Mouse (Mus musculus): ENCODE data around the gene Camkmt.

Camkmt gene

DNA sequence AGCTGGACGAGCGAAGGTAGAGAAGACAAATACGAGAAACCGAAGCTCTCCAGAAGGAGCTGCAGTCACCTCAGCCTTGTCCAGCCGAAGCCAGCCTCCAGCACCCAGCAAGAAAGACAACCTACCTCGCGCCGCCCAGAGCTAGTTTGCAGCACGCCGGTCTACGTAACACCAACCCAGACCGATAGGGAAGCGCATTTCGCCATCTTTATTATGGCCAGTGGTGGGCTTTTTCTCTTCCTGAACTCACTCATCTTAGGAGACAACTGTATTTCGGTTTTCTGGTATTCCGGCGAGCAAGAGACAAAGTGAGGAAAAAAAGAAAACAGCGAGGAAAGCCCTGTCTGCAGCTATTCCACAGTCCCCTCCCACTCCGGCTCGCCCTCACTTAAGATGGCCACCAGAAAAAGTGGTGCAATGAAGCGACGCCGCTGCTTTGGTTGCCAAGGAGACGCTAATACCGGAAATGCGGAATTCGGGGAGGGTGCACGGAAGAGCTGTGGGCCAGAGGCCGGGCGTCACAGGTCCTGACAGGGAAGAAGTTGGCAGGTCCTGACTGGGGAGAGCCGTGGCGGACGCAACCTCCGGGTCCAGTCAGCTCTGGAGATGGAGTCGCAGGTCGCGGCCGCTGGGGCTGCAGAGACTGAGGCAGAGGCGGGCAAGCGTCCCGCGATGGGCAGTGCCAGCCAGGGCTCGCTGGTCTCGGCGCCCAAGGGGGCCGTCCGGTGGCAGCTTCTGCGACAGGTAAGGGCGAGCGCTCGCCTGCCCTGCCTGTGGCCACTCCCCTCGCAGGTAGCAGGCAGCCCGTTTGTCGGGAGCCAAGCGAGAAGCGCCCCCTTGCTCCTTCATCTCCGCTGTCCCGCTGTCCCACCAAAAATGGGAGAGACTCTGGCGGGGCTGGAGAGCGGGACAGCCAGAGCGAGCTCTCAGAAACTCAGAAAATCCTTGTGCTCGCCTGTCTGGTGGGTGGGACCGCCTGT lies at the start of gene Camkmt, which contains the start of gene Prepl:
Gene Camkmt, plus strand, starts transcription at position 433 of the 980 bp plus-strand sequence.
Gene Prepl, minus strand, starts transcription at position 122 of the 980 bp plus-strand sequence.
- DNase-seq, result peak; percentile 98

GRCm38 (mm10) chr17:85040913-85041312 lies 49.4 kb upstream of the Camkmt start:
- DNase-seq, result peak; percentile 90

GRCm38 (mm10) chr17:85042419-85042818 lies 47.9 kb upstream of the Camkmt start:
- peak; percentile 92 for DNase-seq

DNA sequence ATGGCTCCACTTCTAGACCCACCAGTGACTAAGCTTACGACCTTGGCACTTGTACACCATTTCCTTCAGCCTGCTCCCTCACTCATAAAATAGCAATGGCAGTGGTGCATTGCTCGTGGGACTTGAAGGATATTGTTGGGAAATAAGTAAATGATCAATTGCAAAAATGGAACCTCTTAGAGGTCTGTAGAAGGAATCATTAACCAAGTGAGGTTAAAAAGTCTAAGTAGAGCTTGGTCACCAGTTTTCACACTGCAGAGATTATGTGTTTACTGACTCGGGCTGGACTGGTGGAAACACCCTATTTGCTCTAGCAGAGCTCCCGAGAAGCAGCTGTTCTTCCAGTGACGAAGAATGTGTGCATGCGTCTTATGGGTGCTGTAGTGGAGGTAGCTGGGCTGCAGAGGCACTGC lies 46.9 kb upstream of the Camkmt start:
- peak; percentile 90 for DNase-seq

DNA sequence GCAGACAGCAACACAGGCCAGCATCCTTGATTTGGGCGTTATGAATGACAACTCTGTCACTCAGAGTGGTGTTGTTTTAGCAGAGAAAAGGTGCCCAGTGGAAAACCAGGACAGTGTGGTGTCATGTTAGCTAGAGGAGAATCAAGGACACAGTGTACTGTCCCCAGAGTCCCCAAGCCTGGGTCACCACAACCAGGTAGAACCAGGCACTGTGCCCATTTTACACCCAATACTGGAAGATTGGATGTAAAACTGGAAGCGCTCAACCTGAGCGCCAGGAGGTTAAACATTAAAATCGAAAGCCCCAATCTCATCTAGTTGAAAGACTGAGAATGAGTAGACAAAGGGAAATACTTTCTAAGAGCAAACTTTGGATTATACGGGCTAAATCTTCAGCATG lies 45.9 kb upstream of the Camkmt start:
- peak; percentile 91 for DNase-seq

GRCm38 (mm10) chr17:85045160-85045559 lies 45.2 kb upstream of the Camkmt start:
- peak; percentile 52 for DNase-seq

DNA sequence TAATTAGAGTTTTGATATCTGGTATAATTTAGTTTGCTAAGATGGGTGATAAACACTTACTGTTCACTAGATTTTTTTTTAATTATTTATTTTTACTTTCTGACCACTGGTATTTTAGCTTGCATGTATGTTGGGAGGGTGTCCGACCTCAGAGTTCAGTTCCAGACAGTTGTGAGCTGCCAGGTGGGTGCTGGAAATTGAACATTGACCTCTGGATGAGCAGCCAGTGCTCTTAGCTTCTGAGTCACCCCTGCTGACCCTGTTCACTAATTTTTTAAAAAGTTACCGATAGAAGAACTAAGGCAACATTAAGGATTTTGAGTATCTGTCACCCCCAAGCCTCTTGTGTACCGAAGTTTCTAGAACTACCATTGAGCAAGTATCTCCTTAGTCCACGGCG lies 42.0 kb upstream of the Camkmt start:
- peak; percentile 79 for DNase-seq

GRCm38 (mm10) chr17:85058276-85058675 lies 32.1 kb upstream of the Camkmt start:
- DNase-seq, result no peak

- DNase-seq, result no peak
Measured at GRCm38 (mm10) chr17:85059136-85059535, 31.2 kb upstream of the Camkmt start.

- DNase-seq, result no peak
Measured at GRCm38 (mm10) chr17:85063560-85063959, 26.8 kb upstream of the Camkmt start.

GRCm38 (mm10) chr17:85067331-85067730 lies 23.0 kb upstream of the Camkmt start:
- DNase-seq, result no peak

GRCm38 (mm10) chr17:85070658-85071057 lies 19.7 kb upstream of the Camkmt start:
- DNase-seq, result no peak

GRCm38 (mm10) chr17:85071088-85071775 lies 19.1 kb upstream of the Camkmt start:
- no peak for DNase-seq

- no peak for DNase-seq
Measured at GRCm38 (mm10) chr17:85072383-85072782, 18.0 kb upstream of the Camkmt start.

- no peak for DNase-seq
Measured at GRCm38 (mm10) chr17:85073214-85073613, 17.1 kb upstream of the Camkmt start.

DNA sequence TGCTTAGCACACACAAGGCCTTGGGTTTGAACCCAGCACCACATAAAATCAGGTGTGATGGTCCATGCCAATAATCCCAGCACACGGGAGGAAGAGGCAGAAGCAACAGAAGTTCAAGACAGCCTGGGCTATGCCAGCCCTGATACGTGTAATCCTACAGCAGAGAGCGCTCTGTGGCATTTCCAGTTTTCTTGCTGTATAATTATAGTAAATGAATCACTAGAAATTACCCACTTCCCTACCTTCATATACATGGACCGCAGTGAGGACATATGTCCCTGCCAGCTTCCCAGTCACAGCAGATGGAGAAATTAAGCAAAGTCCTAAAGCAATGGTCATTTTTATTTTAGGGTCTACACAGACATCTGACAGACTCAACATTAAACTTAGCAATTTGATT lies 16.3 kb upstream of the Camkmt start:
- no peak for DNase-seq

GRCm38 (mm10) chr17:85079276-85079675 lies 11.1 kb upstream of the Camkmt start:
- no peak for DNase-seq

DNA sequence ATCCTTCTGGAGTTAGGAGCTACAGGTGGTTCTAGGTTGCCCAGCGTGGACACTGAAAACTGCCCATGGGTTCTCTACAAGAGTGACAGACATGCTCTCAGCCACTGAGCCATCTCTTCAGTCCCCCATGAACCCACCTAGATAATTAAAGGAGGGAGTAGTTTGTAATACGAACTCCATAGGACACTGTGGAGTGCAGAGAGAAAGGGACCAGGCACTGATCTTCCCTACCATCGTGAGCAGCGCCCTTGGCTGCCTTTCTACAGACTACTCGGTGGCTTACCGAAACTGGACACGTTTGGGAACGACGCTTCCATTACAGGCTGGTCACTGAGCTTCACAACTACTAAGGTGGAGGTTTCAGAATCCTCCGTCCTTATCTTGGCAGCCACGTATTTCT lies 9.6 kb upstream of the Camkmt start:
- DNase-seq, result no peak

GRCm38 (mm10) chr17:85085335-85085734 lies 5.0 kb upstream of the Camkmt start:
- DNase-seq, result no peak

GRCm38 (mm10) chr17:85086501-85086900 lies 3.9 kb upstream of the Camkmt start:
- no peak for DNase-seq

GRCm38 (mm10) chr17:85087591-85087990 lies 2.8 kb upstream of the Camkmt start:
- DNase-seq, result no peak

DNA sequence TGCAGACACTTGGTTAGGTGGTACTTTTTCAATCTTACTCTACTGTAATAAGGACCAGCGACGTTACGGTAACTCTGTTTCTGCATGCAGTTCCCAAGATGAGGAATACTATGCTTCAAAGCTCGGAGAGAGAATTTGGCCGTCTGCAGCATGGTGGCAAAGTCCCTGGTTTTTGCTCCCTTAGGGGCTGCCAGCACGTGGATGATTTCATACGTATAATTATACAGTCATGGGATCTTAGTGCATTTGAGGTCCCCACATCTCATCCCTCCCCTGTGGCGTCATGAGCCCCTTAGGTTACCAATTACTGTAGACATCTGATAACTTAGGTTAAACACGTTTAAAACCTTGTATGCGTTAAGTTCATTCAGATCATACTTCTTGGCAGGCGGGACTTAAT lies 2.0 kb upstream of the Camkmt start:
- no peak for DNase-seq

DNA sequence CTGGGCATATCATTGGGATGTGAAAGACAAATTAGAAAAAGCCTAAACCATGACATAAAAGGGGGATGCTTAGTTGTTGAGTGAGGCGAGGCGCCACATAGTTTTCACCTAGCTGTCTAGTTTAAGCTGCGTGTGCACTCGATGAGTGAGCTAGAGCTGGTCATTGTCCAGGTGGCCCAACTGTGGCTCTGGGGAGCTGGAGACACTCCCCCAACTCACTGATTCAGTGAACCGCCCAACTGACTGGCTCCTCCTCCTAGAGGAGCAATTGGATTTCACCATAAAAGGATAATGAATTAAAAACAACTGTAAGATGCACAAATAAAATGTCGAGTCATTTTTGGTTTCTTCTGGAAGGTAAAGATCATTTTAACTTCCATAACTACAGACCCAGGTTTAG lies 1.3 kb upstream of the Camkmt start:
- DNase-seq, result no peak

- DNase-seq, result no peak
Measured at GRCm38 (mm10) chr17:85089621-85090020, 731 bp upstream of the Camkmt start.
